Mouse (Mus musculus) adrenal gland, adult (tissue): ENCODE data around the gene Zdhhc17.
A peak's percentile ranks its signal among the peaks of the same experiment; 100 is the strongest.

Experiments used
- DNase-seq, 2 experiments: peaks; one replicate each; pipeline ENCODE4 v3.0.0; 2022 to 2023; ENCODE audit warnings: low spot score in 1 of 2; ENCODE audit not compliant: inconsistent age in 2 of 2

Zdhhc17 gene

DNA sequence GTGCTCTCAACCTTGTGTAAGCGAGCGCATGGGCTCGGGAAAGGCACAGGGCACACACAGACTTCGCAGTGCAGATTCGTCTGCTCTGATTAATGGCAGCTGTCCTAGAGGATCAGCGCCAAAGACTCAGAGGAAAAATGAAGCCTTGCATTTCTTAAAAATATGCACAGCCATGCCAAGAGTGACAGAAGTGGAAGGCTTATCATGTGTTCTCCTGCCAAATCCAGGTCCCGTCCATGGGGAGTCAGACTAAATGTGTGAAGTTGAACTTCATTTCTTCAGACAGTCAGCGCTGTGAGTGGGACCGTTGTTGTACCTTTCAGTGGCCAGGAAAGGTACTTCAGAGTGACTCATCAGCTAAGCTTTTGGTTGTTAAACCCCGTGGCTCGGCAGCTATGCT lies 82.4 kb downstream of the Zdhhc17 start:
- DNase-seq: peak; percentile 73 to 92

DNA sequence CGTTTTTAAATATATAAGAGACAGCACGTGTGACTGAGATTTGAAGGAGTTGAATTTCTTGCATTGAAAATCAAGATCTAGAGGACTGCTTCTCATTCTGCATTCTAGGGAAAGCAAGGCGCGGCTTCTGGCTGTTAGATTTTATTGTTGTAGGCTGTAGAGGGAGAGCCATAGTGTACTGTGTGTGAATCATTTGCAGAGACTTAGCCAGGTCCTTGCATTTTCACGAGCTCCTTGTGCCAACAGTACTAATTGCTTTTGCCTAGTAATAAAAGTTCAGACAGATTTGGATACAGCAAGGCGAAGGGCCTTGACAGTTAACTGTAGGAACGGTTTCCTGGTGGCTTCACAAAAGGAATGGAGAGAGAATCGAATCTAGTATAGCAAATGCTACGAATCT lies 87.3 kb downstream of the Zdhhc17 start:
- peak in 1 of 2 experiments; percentile 69 for DNase-seq

DNA sequence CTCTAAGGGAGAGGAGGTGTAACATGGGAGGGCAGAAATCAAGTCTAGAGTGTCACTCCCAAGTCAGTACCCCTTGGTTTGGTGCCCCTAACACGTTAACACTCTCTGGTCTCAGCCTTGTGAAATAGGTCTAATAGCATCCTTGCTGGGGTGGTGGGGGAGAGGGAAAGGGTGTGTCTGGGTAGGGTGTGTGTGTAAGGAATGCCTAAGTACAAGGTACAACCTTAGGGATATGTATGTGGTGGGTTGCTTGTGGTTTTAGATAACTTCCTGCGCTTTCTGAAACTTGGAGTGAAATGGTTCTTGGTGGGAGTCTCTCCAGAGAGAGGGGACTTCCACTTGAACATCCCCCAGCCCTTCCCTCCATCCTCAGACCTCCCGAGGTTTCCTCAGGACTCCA lies 88.0 kb downstream of the Zdhhc17 start:
- DNase-seq: peak in 1 of 2 experiments; percentile 39

DNA sequence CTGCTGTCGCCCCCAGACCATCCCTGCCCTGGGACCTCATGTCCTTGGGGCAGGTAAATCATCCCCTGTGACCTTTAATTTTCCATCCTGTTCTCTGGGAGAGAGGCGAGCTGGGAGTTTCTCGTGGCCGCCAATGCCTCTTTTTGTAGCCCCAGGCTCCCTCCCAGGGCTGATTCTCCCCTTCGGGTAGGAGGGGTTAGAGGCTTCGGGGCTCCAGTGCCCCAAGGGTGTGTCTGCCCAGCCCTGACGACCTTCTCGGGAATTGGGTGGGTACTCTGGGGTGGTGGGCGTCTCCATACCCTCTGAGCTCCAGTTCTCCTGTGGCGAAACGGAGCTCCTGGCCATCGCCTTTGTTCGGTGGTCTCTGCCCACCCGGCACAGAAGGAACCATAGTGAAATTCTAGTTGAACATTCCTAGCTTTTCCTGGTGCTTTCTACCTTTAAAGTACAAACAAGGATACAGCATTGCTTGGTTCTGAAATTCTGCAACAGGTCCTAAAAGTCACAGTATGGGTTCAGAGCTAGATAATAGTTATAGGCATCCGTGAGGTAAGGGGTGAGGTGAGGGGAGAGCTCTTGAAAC lies 89.5 kb downstream of the Zdhhc17 start:
- DNase-seq: no peak

DNA sequence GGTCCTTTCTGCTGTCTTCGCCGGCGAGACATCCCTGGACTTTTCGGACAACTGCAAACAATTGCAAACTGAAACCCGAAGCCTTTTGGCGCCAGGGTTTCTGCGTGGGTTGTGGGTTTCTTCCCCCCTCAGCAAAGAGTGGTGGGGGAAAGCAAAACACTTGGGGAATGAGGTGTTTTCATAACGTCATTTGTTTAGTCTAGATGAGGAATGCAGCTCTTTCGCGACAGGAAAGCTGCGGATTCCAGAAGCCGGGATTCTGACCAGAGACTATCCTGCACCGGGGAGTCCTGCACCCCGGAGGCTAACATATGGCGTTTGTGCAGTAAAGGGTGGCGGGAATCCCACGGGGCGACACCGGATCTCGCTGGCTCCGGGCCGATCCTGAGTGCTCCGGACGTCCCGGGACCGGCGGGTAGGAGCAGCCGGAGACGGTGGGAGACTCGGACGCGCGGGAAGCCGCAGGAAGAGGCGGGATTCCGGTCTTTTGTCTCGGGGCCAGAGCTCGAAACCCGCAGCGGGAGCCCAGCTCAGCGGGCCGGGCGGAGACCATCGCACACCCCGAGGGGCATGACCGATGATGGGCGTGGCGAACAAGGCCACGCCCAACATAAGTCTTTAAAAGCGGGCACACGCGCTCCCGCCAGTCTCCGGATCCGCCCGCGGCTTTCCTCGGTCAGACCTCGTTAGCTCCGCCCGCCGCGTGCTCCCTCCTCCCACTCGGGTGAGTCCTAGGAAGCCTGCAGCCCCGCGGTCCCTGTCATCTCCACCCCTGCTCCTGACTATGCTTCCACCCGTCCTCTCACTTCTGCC lies 90.2 kb downstream of the Zdhhc17 start, which contains the start of gene Csrp2:
TSS of gene Csrp2 (plus strand) at position 259 of the 813 bp plus-strand sequence.
- peak; percentile 96 to 98 for DNase-seq

DNA sequence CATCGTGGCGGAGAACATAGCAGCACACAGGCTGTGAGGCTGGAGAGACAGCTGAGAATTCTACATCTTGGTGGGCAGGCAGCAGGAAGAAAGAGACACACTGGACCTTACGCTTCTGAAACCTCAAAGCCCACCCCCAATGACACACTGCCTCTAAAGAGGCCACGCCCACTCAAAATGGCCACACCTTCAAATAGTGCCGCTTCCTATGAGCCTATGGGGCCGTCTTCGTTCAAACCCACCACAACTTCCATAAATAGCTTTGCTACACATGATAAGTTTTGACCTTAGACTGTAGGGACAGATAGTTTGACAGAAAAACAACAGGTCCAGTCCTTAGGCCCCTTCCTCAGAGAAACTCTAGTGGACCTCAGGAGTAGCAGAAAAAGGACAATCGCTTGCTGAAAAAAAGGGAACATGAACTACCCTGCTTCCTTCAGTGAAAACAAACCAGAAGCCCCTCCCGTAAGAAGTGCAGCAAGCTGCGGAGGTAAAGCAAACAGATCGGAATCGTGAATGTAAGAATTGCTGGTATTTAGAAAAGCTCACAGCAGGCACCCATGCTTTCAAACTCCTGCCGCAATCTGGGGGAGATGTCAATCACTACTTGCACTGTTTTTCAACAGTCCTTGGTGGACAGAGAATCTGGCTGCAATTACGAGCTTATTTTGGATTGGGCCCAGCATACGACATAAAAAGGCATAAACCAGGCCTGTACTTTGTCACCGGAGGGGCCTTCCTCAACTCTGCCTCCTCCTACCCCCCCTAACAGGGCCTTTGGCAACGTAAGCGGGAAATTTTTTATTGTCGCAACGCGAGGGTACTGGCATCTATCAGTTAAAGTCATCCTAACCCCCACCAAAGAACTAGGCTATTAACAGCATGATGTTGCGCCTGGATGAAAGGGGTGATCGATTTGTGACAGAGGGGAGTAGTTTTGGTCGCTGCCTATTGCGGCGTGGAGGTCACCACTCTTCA lies 91.2 kb downstream of the Zdhhc17 start:
- DNase-seq: peak; percentile 44 to 85

DNA sequence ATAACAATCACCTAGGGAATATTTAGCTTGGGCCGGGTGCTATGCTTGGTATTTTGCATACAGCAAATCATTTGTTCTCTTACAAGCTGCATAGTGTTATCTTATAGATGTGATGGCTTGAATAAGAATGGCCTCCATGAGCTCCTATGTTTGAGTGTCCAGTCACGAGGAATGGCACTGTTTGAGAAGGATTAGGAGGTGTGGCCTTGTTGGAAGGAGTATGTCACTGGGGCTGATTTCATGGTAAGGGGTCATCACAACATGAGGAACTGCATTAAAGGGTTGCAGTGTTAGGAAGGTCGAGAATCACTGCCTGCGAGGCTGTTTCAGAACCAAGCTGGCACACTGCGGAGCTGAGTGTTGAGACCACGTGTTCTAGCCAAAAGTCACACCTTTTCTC lies 92.4 kb downstream of the Zdhhc17 start:
- no peak for DNase-seq

DNA sequence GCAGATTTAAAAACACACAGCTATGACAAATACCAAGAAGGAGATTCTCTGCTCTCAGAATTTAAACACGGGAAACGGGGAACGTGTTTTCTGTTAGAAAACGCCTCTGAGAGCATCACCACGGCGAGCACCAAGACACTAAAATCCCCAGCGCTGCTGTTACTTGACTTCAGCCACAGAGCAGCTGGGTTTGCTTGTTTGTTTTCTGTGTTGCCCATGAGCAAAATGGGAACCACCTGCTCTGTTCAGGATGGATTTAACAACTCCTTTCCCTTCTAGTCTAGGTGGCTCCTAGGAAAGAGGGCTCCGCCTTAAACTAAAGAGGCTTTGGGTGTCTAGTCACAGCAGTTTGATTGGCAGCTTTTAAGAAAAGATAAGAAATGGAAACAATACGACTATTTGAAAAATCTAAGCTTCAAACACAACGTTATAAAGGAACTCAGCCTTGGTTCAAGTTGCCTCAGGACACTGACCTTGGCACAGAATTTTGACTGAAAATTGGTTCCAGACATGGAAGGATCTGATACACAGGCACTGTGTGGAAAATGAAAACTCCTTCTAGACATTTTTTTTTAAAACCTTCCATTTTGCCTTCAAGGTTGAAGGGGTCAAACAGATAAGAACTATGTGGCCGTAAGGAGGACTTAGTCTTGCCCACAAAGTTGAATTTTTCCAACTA lies 93.1 kb downstream of the Zdhhc17 start:
- DNase-seq: peak in 1 of 2 experiments; percentile 75

DNA sequence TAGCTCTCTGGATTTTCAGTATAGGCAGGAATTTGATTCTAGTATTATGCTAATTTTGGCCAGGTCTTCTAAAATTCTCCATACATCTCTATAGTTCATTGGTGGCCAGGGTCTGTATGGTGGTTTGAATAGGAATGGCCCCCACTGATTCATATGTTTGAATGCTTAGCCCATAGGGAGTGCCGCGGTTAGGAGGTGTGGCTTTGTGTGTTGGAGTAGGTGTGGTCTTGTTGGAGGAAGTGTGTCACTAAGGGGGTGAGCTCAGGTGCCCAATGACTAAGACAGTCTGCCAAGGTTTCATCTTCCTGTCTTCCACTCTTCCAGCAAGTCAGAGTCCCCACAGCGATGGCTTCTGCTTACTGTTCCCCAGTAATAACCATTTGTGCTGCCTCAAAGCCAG lies 106.1 kb downstream of the Zdhhc17 start:
- DNase-seq: no peak

DNA sequence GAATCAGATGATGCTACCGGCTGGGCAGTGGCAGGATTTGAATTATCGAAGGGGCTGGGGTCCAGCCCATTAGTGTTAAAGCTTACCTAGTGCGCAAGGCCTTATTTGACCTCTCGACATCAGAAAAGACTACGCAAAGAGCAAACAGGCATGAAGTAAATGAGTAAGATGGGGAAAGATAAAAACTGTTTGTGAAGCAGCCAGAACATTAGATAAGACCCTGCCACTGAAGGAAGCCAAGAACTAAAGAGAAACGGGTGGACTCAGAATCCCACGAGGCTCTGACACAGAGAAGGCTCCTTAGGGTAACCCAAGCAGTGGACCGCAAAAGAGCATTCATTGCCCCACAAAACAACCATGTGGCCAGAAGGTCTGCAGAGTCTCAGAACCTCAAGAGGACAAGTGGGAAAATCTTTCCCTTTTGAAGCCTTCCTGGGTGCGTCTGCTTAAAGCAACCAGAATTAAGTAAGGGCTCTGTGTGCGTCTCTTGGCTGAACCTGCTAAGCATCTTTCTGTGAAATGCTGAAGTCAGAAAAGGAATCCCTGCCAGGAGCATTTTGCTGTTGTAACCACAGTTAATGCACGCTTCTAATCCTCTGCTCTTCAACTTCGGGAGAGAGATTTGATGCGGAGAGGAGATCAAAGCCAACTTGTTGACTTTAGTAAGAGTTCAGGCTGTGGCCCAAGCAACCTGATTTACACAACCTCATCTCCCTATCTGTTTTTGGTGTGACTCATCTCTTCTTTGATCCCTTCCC lies 110.0 kb downstream of the Zdhhc17 start:
- DNase-seq: peak in 1 of 2 experiments; percentile 37
